Mouse (Mus musculus) liver, embryonic 12.5 days (tissue): ENCODE measurements around the gene Arxes2. TPM values are rescaled to one million over a fixed set of nuclear protein-coding genes. Genes with fewer than 3 reads are reported as not detected.
"Not testable (repeated sequence)": the region's sequence is repeated elsewhere in the genome, so short reads cannot be mapped to it uniquely, and the experiment has no call there.

Experiments
- ATAC-seq: fragments of 200-750 bp; cut with Nextera tagmentation; 2 replicates; pipeline ENCODE4 v1.8.0; 2017; ENCODE audit warnings: moderate number of reproducible peaks, mild to moderate bottlenecking, moderate library complexity
- H3K27ac ChIP-seq: fragments of 300-500 bp; sonication (generic); 2 replicates; pipeline ENCODE4 v1.5.1; 2016; ENCODE audit warnings: mild to moderate bottlenecking
- H3K27me3 ChIP-seq: fragments of 300-500 bp; sonication (generic); replicated peaks from 2 replicates; pipeline ENCODE4 v1.6.1; 2016; ENCODE audit warnings: mild to moderate bottlenecking, moderate library complexity
- H3K36me3 ChIP-seq: fragments of 300-500 bp; sonication (generic); 2 replicates; pipeline ENCODE4 v1.6.1; 2016; ENCODE audit warnings: mild to moderate bottlenecking, moderate library complexity
- H3K4me1 ChIP-seq: fragments of 300-500 bp; sonication (generic); 2 replicates; pipeline ENCODE4 v1.6.1; 2016
- H3K4me2 ChIP-seq: fragments of 300-500 bp; sonication (generic); 2 replicates; pipeline ENCODE4 v1.6.1; 2016; ENCODE audit warnings: mild to moderate bottlenecking, moderate library complexity
- H3K4me3 ChIP-seq: fragments of 300-500 bp; sonication (generic); 2 replicates; pipeline ENCODE4 v1.5.1; 2016; ENCODE audit warnings: mild to moderate bottlenecking, moderate library complexity
- H3K9ac ChIP-seq: fragments of 300-500 bp; sonication (generic); 2 replicates; pipeline ENCODE4 v1.6.1; 2016; ENCODE audit warnings: mild to moderate bottlenecking, moderate library complexity
- H3K9me3 ChIP-seq: fragments of 300-500 bp; sonication (generic); replicated peaks from 2 replicates; pipeline ENCODE4 v1.6.1; 2016; ENCODE audit warnings: mild to moderate bottlenecking, moderate library complexity
- WGBS: fragments of 180-500 bp; shearing (Covaris S2); methylation state at CpG from one replicate; pipeline ENCODE4 v1.1.7; 2016; ENCODE audit not compliant: insufficient replicate concordance; 5-methylcytosine and 5-hydroxymethylcytosine counted together
- polyA plus RNA-seq: library from polyadenylated mRNA; unstranded; fragments of >200 nt; fragmentation: Nextera tagmentation; extraction: Ambion mirVana; gene quantifications from 2 replicates; pipeline ENCODE4 v1.2.1, GENCODE M21; 2016

Arxes2 gene
- polyA plus RNA-seq, 1 experiment from 2014 or later: 35.6 TPM

GRCm38 (mm10) chrX:135975226-135975552 lies 18.4 kb upstream of the Arxes2 start:
- ATAC-seq: no peak
- Histone ChIP-seq H3K4me3 (no peak overlapping the region), H3K4me2 (no peak overlapping the region), H3K9ac (no peak overlapping the region), H3K27me3 (no peaks in the 10 kb centered on the region), H3K9me3 (no peaks in the 10 kb centered on the region), H3K36me3 (peaks cover 4% of the 10 kb centered on the region; the same call in 1 of the 2 replicates), H3K27ac (no peak overlapping the region), H3K4me1 (no peaks in the 10 kb centered on the region)
- WGBS: 13% methylated on average over 8 of the region's 8 CpGs

GRCm38 (mm10) chrX:135984539-135985260 lies 8.9 kb upstream of the Arxes2 start:
- Histone ChIP-seq H3K27ac (no peak overlapping the region), H3K4me2 (no peak overlapping the region), H3K9me3 (no peaks in the 10 kb centered on the region), H3K36me3 (no peaks in the 10 kb centered on the region), H3K27me3 (no peaks in the 10 kb centered on the region), H3K9ac (no peak overlapping the region), H3K4me3 (no peak overlapping the region), H3K4me1 (no peaks in the 10 kb centered on the region)
- no peak for ATAC-seq
- WGBS: 64% methylated on average over 6 of the region's 6 CpGs

DNA sequence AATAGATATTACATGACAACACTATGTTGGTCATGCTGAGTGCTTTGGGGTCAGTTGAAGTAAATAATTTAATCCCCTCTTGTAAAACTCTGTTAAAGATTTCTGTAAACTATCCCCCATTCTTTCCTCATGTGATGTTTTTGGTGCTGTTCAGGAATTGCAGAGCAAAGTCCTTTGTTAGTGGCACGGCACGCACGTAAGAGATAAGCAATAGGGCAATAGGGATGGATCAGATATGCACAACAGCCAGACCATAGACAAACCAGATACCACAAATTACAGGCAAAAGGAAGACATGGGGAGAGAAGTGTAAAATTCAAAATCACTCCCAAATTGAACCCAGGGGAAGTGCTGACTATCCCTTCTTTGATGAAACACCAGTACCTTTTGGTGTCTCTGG lies 7.4 kb upstream of the Arxes2 start:
- Histone ChIP-seq H3K4me1 (no peaks in the 10 kb centered on the region), H3K36me3 (no peaks in the 10 kb centered on the region), H3K27me3 (no peaks in the 10 kb centered on the region), H3K9me3 (no peaks in the 10 kb centered on the region), H3K4me3 (no peak overlapping the region), H3K27ac (no peak overlapping the region), H3K4me2 (no peak overlapping the region), H3K9ac (no peak overlapping the region)
- 45% methylated on average over 3 of the region's 3 CpGs for WGBS
- ATAC-seq: no peak

- Histone ChIP-seq H3K27ac (no peak overlapping the region), H3K36me3 (no peaks in the 10 kb centered on the region), H3K4me1 (no peaks in the 10 kb centered on the region), H3K9me3 (no peaks in the 10 kb centered on the region), H3K4me2 (no peak overlapping the region), H3K4me3 (no peak overlapping the region), H3K27me3 (no peaks in the 10 kb centered on the region), H3K9ac (no peak overlapping the region)
- no peak for ATAC-seq
- whole genome bisulfite sequencing: 61% methylated on average over 2 of the region's 2 CpGs
These were observed 3.0 kb upstream of the Arxes2 start for GRCm38 (mm10) chrX:135990661-135991060.

DNA sequence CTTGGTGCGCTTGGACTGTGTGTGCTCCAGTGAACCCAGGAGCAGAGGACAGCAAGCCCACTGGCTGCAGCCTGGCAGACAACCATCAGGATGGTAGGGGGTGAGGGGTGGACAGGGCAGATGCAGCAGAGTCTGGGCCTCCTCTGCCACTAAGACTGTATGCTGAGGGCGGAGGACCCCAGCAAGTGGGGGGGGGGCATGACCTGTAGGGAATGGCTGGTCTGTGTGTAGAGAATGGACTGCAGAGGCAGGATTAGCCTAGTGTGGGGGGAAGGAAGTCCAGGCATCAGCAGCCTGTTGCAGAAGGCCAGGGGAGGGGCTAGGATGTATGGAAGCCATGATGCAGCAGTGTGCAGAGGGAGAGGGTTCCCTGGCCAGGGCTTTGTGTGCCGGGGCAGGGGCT lies 431 bp upstream of the Arxes2 start:
- not testable (repeated sequence) for H3K4me2 ChIP-seq, H3K9ac ChIP-seq, H3K4me3 ChIP-seq, H3K9me3 ChIP-seq, H3K4me1 ChIP-seq, H3K27me3 ChIP-seq, H3K36me3 ChIP-seq, H3K27ac ChIP-seq
- peak; percentile 75 for ATAC-seq
- 53% methylated on average over 2 of the region's 3 CpGs for WGBS

GRCm38 (mm10) chrX:136007199-136007843 lies 13.7 kb downstream of the Arxes2 start:
- 45% methylated on average over 4 of the region's 5 CpGs for WGBS
- no peaks in the 10 kb centered on the region for H3K27me3 ChIP-seq
- no peak overlapping the region for H3K27ac ChIP-seq
- ATAC-seq: no peak
- no peak overlapping the region for H3K9ac ChIP-seq
- no peaks in the 10 kb centered on the region for H3K36me3 ChIP-seq
- H3K4me3 ChIP-seq: no peak overlapping the region
- H3K4me2 ChIP-seq: no peak overlapping the region
- H3K9me3 ChIP-seq: no peaks in the 10 kb centered on the region
- no peaks in the 10 kb centered on the region for H3K4me1 ChIP-seq

DNA sequence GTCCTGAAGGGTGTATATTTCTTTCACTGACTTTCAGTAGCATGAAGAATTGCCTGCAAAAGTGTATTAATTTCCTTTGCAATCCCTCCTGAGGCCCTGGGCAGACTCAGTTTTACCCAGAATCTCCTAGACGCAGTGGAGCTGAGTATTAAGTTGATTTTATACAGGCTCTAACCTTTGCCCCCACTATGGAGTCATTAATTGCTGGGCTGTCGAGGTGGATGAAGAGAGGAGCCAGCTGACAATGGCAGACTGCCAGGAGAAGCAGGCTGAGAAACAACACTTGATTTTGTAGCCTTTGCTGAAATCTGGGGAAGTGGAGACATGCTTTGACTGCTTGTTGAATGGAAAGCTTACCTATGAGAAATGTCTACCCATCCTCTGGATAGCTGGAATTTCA lies 20.8 kb downstream of the Arxes2 start:
- 43% methylated on average over 2 of the region's 2 CpGs for WGBS
- H3K9ac ChIP-seq: no peak overlapping the region
- ATAC-seq: no peak
- H3K9me3 ChIP-seq: no peaks in the 10 kb centered on the region
- no peaks in the 10 kb centered on the region for H3K27me3 ChIP-seq
- no peaks in the 10 kb centered on the region for H3K4me1 ChIP-seq
- no peaks in the 10 kb centered on the region for H3K36me3 ChIP-seq
- no peak overlapping the region for H3K27ac ChIP-seq
- no peak overlapping the region for H3K4me3 ChIP-seq
- H3K4me2 ChIP-seq: no peak overlapping the region

DNA sequence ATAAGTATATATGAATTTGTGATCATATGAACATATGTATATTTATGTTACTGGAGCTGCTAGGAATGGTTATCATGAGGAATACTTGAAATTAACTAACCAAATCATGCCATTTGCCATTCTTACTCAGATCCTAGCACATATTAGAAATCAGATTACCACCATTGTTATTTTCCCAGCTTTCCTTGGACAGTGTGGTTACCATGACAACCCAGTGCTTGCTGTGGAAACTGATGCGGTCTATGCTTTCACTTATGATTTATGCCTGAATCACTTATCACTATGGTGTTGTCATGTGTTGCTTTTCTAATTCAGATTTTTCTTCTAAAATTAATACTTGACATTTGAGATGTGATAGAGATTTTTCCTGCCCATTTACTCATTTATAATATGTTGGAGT lies 36.7 kb downstream of the Arxes2 start:
- ATAC-seq: no peak
- Histone ChIP-seq H3K4me1 (no peaks in the 10 kb centered on the region), H3K4me2 (no peak overlapping the region), H3K27me3 (no peaks in the 10 kb centered on the region; the same call in 1 of the 2 replicates), H3K27ac (no peak overlapping the region), H3K9ac (no peak overlapping the region), H3K36me3 (no peaks in the 10 kb centered on the region), H3K4me3 (no peak overlapping the region), H3K9me3 (no peaks in the 10 kb centered on the region)
- 83% methylated on average over 1 of the region's 1 CpGs for WGBS

DNA sequence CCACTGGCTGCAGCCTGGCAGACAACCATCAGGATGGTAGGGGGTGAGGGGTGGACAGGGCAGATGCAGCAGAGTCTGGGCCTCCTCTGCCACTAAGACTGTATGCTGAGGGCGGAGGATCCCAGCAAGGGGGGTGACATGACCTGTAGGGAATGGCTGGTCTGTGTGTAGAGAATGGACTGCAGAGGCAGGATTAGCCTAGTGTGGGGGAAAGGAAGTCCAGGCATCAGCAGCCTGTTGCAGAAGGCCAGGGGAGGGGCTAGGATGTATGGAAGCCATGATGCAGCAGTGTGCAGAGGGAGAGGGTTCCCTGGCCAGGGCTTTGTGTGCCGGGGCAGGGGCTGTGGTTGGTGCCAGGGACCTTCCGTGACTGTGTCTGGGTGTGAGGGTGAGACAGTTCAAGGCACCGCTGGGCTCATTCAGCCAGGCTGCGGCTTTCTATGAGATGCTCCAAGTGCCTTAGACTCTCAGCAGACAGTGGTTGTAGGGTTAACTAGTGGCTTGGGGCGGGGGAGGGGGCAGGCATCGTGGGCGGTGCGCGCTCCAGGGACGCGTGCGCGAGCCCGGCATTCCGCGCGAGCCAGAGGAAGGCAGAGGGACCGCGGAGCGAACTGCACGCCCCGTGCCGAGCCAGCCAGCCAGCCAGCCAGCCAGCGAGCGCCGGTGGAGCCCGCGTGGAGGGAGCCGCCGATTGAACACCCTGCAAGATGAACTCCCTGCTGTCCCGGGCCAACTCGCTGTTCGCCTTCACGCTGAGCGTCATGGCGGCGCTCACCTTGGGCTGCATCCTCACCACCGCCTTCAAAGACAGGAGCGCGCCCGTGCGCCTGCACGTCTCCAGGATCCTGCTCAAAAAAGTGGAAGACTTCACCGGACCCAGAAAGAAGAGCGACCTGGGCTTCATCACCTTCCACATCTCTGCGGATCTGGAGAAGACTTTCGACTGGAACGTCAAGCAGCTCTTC lies 39.5 kb downstream of the Arxes2 start, which contains the start of gene Arxes1:
TSS of gene Arxes1 (plus strand) at position 569 of the 965 bp plus-strand sequence.
- not testable (repeated sequence) for H3K27ac ChIP-seq, H3K9ac ChIP-seq, H3K4me1 ChIP-seq, H3K27me3 ChIP-seq, H3K9me3 ChIP-seq, H3K36me3 ChIP-seq
- H3K4me2 ChIP-seq: peak within 1 kb of the TSS; percentile 6; the same call in 1 of the 2 replicates
- H3K4me3 ChIP-seq: peak within 1 kb of the TSS; percentile 3; the same call in 1 of the 2 replicates
- ATAC-seq: peak; percentile 79
- WGBS: 47% methylated on average over 1 of the region's 49 CpGs

DNA sequence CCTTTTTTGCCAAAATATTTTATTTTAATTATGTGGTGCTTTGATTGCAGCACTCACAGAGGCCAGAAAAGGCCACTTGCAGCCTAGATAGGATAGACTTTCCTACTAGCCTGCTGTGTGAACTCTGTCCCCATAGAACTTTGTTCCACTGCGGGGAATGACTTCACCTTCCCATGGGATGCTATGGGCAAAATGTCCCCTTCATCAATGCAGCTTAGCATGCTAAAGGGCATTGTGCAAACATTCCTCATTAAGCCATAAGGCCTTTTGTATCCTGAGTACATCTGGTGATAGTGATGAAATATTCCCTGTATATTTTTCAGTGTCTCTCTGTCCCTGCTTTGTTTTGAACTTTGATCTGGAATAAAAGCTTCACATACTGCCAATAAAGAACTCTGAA lies 50.1 kb downstream of the Arxes2 start:
- H3K4me1 ChIP-seq: no peaks in the 10 kb centered on the region
- H3K4me2 ChIP-seq: no peak overlapping the region
- no peak overlapping the region for H3K27ac ChIP-seq
- H3K4me3 ChIP-seq: no peak overlapping the region
- H3K9ac ChIP-seq: no peak overlapping the region
- no peak for ATAC-seq
- 60% methylated on average over 1 of the region's 1 CpGs for WGBS
- no peaks in the 10 kb centered on the region for H3K27me3 ChIP-seq
- H3K9me3 ChIP-seq: no peaks in the 10 kb centered on the region
- no peaks in the 10 kb centered on the region for H3K36me3 ChIP-seq
